Mouse (Mus musculus) forebrain, embryonic 15.5 days (tissue): ENCODE results near the gene Radil. TPM values are rescaled to one million over a fixed set of nuclear protein-coding genes. Genes with fewer than 3 reads are reported as not detected.

ENCODE experiments used
- ATAC-seq: fragments of 200-750 bp; cut with Nextera tagmentation; replicated peaks from 2 replicates; pipeline ENCODE4 v1.8.0; 2017; ENCODE audit warnings: mild to moderate bottlenecking, moderate TSS enrichment, moderate library complexity
- H3K27ac ChIP-seq: fragments of 300-500 bp; sonication (generic); replicated peaks from 2 replicates; pipeline ENCODE4 v1.5.1; 2015; ENCODE audit warnings: mild to moderate bottlenecking, inconsistent platforms
- H3K27me3 ChIP-seq: fragments of 300-500 bp; sonication (generic); 2 replicates; pipeline ENCODE4 v1.6.1; 2015; ENCODE audit warnings: inconsistent platforms
- H3K36me3 ChIP-seq: fragments of 300-500 bp; sonication (generic); 2 replicates; pipeline ENCODE4 v1.6.1; 2015; ENCODE audit warnings: mild to moderate bottlenecking, inconsistent platforms
- H3K4me1 ChIP-seq: fragments of 300-500 bp; sonication (generic); 2 replicates; pipeline ENCODE4 v1.6.1; 2015; ENCODE audit warnings: inconsistent platforms
- H3K4me2 ChIP-seq: fragments of 300-500 bp; sonication (generic); replicated peaks from 2 replicates; pipeline ENCODE4 v1.6.1; 2015; ENCODE audit warnings: mild to moderate bottlenecking, inconsistent platforms
- H3K4me3 ChIP-seq: fragments of 300-500 bp; sonication (generic); 2 replicates; pipeline ENCODE4 v1.5.1; 2015; ENCODE audit warnings: mild to moderate bottlenecking, inconsistent platforms
- H3K9ac ChIP-seq: fragments of 300-500 bp; sonication (generic); replicated peaks from 2 replicates; pipeline ENCODE4 v1.6.1; 2015; ENCODE audit warnings: mild to moderate bottlenecking, inconsistent platforms
- H3K9me3 ChIP-seq: fragments of 300-500 bp; sonication (generic); 2 replicates; pipeline ENCODE4 v1.6.1; 2016; ENCODE audit warnings: inconsistent platforms
- WGBS: fragments of 180-500 bp; shearing (Covaris S2); methylation state at CpG from one replicate; pipeline ENCODE4 v1.1.7; 2015; ENCODE audit warnings: mixed read lengths; 5-methylcytosine and 5-hydroxymethylcytosine counted together
- polyA plus RNA-seq: library from polyadenylated mRNA; unstranded; fragments of >200 nt; fragmentation: Nextera tagmentation; extraction: Ambion mirVana; gene quantifications from 2 replicates; pipeline ENCODE4 v1.2.1, GENCODE M21; 2015

The Radil gene
- polyA plus RNA-seq, 1 experiment from 2014 or later = 11.0 TPM

- no peak for ATAC-seq
Observed at GRCm38 (mm10) chr5:142500918-142501317, 50.0 kb downstream of the Radil start.

DNA sequence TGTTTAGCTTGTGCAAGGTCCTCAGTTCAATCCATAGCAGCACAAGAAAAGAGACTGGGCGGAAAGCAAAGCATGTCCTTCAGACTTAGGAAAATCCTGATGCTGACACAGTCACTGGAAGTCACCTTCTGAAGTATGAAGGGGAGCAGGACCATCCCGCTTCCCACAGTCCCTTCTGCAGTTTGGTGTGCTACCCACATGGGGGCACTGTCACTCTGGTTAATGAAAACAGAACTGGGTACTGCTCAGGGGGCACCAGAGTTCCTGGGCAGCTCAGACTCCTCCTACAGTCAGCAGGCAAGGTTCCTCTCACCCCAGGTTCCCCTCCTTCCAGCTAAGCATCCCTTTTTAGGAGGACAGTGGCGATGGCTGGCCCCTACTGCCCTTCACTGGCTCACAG is 51.9 kb downstream of the Radil start:
- WGBS = 23% methylated on average over 3 of the region's 3 CpGs
- Histone ChIP-seq H3K4me3 (no peak overlapping the region), H3K9me3 (no peaks in the 10 kb centered on the region), H3K27me3 (no peaks in the 10 kb centered on the region), H3K36me3 (no peaks in the 10 kb centered on the region), H3K9ac (no peak overlapping the region), H3K4me1 (no peaks in the 10 kb centered on the region), H3K4me2 (no peak overlapping the region), H3K27ac (no peak overlapping the region)
- no peak for ATAC-seq

More at GRCm38 (mm10) chr5:142500918-142501317, 50.0 kb downstream of the Radil start:
- Histone ChIP-seq H3K9me3 (no peaks in the 10 kb centered on the region), H3K9ac (no peak overlapping the region), H3K36me3 (no peaks in the 10 kb centered on the region), H3K4me1 (no peaks in the 10 kb centered on the region), H3K4me3 (no peak overlapping the region), H3K27me3 (no peaks in the 10 kb centered on the region), H3K4me2 (no peak overlapping the region), H3K27ac (no peak overlapping the region)
- 81% methylated on average over 10 of the region's 10 CpGs for WGBS

DNA sequence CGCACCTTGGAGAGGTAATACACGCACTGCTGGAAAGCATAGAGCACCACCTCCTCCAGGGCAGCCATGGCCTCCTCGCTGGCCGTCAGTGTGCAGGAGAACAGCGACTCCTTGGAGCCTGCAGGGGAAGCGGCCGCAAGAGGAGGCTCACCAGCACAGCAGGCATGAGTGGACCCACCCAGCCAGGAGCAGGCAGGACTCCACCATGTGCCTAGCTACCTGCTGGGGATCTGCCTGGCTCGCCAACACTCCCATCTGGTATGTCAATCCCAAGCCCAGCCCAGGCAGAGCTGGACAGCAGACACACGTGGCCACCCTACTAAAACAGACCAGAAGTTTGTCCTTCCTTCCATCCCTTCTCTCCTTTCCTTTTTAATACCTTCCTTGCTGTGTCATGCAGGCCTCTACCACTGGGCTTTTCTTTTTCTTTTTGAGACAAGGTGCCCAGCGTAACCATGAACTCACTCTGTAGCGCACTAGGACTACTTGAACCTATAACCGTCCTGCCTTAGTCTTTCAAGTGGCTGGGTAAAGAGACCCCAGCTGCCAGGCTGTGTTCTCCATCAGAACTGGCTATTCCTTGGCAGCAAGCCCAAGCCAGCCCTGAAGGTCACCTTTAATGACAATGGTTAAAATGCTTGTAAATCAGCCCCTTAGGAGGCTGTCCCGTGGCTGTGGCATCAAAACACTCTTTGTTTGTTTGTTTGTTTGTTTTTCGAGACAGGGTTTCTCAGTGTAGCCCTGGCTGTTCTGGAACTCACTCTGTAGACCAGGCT is 55.4 kb downstream of the Radil start:
- Histone ChIP-seq H3K36me3 (no peaks in the 10 kb centered on the region), H3K4me1 (no peaks in the 10 kb centered on the region), H3K4me3 (no peak overlapping the region), H3K9me3 (no peaks in the 10 kb centered on the region), H3K4me2 (no peak overlapping the region), H3K9ac (no peak overlapping the region), H3K27me3 (no peaks in the 10 kb centered on the region), H3K27ac (no peak overlapping the region)
- WGBS = 50% methylated on average over 14 of the region's 14 CpGs
- no peak for ATAC-seq

- Histone ChIP-seq H3K36me3 (no peaks in the 10 kb centered on the region), H3K4me1 (no peaks in the 10 kb centered on the region), H3K27ac (no peak overlapping the region), H3K27me3 (no peaks in the 10 kb centered on the region), H3K4me3 (no peak overlapping the region), H3K9ac (no peak overlapping the region), H3K9me3 (no peaks in the 10 kb centered on the region), H3K4me2 (no peak overlapping the region)
- 85% methylated on average over 3 of the region's 3 CpGs for WGBS
- no peak for ATAC-seq
Observed at GRCm38 (mm10) chr5:142493307-142493706, 57.6 kb downstream of the Radil start.

DNA sequence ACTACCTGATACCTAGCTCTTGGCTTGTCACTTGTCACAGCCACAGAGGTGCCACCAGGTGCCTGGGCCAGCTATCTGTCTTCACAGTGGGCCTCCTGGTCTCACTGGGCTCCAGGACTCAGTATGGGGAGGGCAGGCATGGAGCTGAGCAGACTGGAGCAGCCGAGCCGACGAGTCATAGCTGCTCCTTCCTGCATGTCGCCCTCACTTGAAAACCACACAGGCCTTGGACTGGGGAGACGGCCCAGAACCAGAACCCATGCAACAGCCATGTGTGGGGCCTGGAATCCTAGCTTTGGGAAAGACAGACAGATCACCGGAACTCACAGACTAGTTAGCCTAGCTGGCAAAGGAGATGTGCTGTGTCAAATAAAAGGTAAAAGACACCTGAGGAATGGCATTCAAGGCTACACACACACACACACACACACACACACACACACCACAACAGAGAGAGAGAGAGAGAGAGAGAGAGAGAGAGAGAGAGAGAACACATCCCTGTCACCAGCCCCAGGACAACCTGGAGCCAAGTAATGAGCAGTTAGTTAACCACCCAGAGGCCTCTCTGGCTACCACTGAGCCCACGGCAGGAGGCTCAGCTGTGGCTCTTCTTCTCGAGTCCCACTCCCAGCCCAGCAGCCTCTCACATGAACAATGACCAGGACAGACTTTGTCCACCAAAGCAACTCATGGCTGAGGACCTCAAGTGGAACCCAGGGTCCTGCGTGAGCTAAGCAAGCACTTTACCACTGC is 60.8 kb downstream of the Radil start:
- H3K4me3 ChIP-seq = no peak overlapping the region
- H3K9me3 ChIP-seq = no peaks in the 10 kb centered on the region
- H3K4me2 ChIP-seq = no peak overlapping the region
- H3K27ac ChIP-seq = no peak overlapping the region
- no peak overlapping the region for H3K9ac ChIP-seq
- ATAC-seq = no peak
- H3K36me3 ChIP-seq = no peaks in the 10 kb centered on the region
- H3K4me1 ChIP-seq = no peaks in the 10 kb centered on the region
- WGBS = 74% methylated on average over 9 of the region's 9 CpGs
- H3K27me3 ChIP-seq = no peaks in the 10 kb centered on the region

DNA sequence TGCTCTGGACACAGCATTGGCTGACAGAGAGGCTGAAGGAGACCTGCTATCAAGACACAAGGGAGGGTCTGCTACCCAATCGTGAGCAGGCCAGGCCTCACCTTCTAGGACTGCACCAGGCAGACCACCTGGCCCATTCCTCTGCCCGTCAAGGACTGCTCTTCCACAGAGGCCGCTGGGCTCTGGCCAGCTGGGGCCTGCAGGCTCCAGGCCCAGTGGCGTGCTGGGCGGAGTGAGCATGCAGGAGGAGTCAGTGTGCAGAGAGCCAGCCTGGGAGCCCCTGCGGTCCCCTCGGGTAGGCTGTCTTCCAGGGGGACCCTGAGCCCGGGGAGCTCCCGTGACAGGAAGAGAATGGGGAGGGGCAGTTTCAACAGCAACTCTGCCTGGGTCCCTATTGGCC is 64.2 kb downstream of the Radil start:
- Histone ChIP-seq H3K4me3 (no peak overlapping the region), H3K27ac (no peak overlapping the region), H3K27me3 (no peaks in the 10 kb centered on the region), H3K36me3 (no peaks in the 10 kb centered on the region), H3K4me1 (no peaks in the 10 kb centered on the region), H3K4me2 (no peak overlapping the region), H3K9ac (no peak overlapping the region), H3K9me3 (no peaks in the 10 kb centered on the region)
- ATAC-seq = no peak
- WGBS = 70% methylated on average over 9 of the region's 9 CpGs

DNA sequence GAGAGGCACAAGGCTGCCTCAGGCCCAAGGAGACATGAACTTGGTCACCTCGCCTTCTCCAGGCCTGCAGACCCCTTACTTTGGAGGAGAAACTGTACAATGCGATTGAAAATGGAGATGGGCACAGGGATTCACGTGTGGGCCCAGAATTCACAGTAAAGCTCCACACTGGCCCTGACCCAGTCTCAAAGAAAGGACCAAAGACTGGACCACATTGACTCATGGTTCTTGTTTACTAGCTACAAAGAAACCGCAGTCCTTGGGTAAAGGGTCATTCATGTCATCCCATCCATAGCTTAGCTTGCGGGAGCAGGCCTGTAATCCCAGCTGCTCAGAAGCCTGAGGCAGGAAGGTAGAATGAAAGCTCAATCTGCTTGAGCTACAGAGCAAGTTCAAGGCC is 67.3 kb downstream of the Radil start:
- ATAC-seq = no peak
- Histone ChIP-seq H3K9ac (no peak overlapping the region), H3K27ac (no peak overlapping the region), H3K4me2 (no peak overlapping the region), H3K4me1 (peaks cover 8% of the 10 kb centered on the region), H3K9me3 (no peaks in the 10 kb centered on the region), H3K4me3 (no peak overlapping the region), H3K27me3 (no peaks in the 10 kb centered on the region), H3K36me3 (no peaks in the 10 kb centered on the region)
- WGBS = 93% methylated on average over 5 of the region's 5 CpGs

GRCm38 (mm10) chr5:142482512-142482911 is 68.4 kb downstream of the Radil start:
- no peak overlapping the region for H3K4me3 ChIP-seq
- H3K9me3 ChIP-seq = no peaks in the 10 kb centered on the region
- no peak for ATAC-seq
- H3K27me3 ChIP-seq = no peaks in the 10 kb centered on the region
- no peak overlapping the region for H3K27ac ChIP-seq
- peaks cover 8% of the 10 kb centered on the region for H3K4me1 ChIP-seq
- H3K36me3 ChIP-seq = no peaks in the 10 kb centered on the region
- WGBS = 62% methylated on average over 2 of the region's 2 CpGs
- H3K9ac ChIP-seq = no peak overlapping the region
- H3K4me2 ChIP-seq = no peak overlapping the region

DNA sequence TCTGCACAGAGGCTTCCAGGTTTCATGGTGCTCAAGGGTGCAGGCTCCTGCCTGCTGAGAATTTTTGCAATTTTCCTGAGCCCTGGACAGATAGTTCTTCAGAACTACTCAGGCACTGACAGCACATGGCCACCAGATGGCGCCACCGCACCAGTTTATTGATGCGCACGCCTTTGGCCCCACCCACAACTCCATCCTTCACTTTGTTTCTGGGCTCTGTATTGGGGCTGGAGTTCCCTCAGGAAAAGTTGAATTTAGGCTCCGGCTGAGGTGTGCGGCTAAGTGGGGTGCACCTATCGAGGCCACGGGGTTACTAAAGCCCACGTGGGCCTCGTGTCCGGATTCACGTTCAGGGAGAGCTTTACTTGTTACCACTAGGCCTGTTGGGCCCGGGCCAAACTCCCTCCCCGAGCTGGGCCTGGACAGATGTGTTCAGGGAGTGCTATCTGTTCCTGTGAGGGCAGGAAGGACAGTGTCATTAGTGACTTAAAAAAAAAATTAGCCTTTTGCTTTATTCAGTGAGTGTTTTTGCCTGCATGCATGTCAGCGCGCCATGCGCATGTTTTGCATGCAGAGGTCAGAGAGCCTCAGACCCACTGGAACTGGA is 72.0 kb downstream of the Radil start:
- no peaks in the 10 kb centered on the region for H3K27me3 ChIP-seq
- peak; percentile 42 for ATAC-seq
- H3K36me3 ChIP-seq = no peaks in the 10 kb centered on the region
- peak overlapping the region; percentile 46; the same call in 1 of the 2 replicates for H3K27ac ChIP-seq
- H3K4me2 ChIP-seq = peak overlapping the region; percentile 26; the same call in 1 of the 2 replicates
- H3K4me1 ChIP-seq = peaks cover 8% of the 10 kb centered on the region
- WGBS = 29% methylated on average over 17 of the region's 17 CpGs
- no peak overlapping the region for H3K4me3 ChIP-seq
- H3K9ac ChIP-seq = no peak overlapping the region
- no peaks in the 10 kb centered on the region for H3K9me3 ChIP-seq

GRCm38 (mm10) chr5:142477866-142478615 is 72.9 kb downstream of the Radil start:
- no peaks in the 10 kb centered on the region for H3K9me3 ChIP-seq
- H3K4me3 ChIP-seq = no peak overlapping the region

DNA sequence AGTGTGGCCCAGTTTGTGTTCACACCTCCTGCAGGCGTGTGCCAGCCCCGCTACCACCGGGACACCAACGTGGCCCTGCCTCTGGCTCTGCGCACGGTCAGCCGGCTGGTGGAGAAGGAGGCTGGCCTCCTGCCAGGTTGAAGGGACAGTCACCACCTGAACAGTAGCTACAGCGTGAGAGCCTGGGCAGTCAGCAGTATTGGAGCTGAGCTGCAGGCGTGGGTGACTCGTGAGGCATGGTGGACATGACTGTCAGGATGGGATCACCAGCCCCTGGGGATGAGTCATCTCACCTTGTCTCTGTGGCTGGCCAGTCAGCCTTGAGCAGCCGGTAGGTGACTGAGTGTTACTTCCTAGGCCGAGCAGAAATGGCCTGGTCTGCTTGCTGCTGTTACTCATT is 73.6 kb downstream of the Radil start:
- ATAC-seq = no peak
- no peaks in the 10 kb centered on the region for H3K27me3 ChIP-seq
- WGBS = 95% methylated on average over 12 of the region's 12 CpGs
- no peak overlapping the region for H3K27ac ChIP-seq
- H3K4me3 ChIP-seq = no peak overlapping the region
- H3K9ac ChIP-seq = no peak overlapping the region
- no peak overlapping the region for H3K4me2 ChIP-seq
- 0 out of 2 replicates have a peak, but pooled peaks cover 2% of the 10 kb centered on the region for H3K36me3 ChIP-seq
- H3K4me1 ChIP-seq = peaks cover 8% of the 10 kb centered on the region
- no peaks in the 10 kb centered on the region for H3K9me3 ChIP-seq

More at GRCm38 (mm10) chr5:142477866-142478615, 72.9 kb downstream of the Radil start:
- Histone ChIP-seq H3K4me1 (peaks cover 8% of the 10 kb centered on the region), H3K4me2 (no peak overlapping the region), H3K36me3 (no peaks in the 10 kb centered on the region), H3K27me3 (no peaks in the 10 kb centered on the region), H3K27ac (no peak overlapping the region), H3K9ac (no peak overlapping the region)
- ATAC-seq = no peak
- WGBS = 76% methylated on average over 5 of the region's 5 CpGs
